Mouse (Mus musculus): ENCODE measurements at regions not wholly inside any gene's neighbourhood (a gene's known extent, or its start where the extent isn't known, plus 50 kb on each side); places are given as distances from the start of the nearest gene placed in this dataset.

DNA sequence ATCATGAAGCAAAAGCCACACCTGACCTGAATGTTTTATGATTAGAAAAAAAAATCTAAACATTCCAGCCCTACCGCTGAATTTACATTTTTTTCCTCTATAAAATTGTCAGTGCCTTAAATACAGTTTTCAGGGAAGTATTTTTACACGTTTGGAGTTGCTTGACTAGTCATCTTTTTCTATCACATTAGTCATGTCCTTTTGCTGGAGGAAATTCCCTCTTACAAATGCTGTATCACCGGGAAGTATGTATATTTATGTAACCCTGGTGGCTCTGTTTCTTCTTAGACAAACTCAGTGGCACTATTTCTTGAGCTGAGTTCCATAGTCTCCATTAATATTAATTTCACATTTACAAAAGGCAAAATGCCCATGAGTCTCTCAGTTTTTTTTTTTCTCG, 1122.7 kb upstream of the Zeb2 start:
- H3K27ac ChIP-seq (ENCODE audit: control insufficient read depth, low read depth, low read length), result no peak overlapping the region
- no peak for DNase-seq (ENCODE audit: low read depth, low spot score)
- H3K9me3 ChIP-seq (replicated peaks; ENCODE audit: insufficient read depth, low read length), result no peaks in the 10 kb centered on the region
- H3K4me1 ChIP-seq (ENCODE audit: control insufficient read depth in 1 of 2, insufficient read depth in 2 of 2, low read length in 2 of 2), result peaks cover 0 to 4% of the 10 kb centered on the region in 2 experiments; a peak in 2 of 4 replicates
- H3K4me3 ChIP-seq (ENCODE audit: control insufficient read depth in 1 of 2, insufficient read depth in 1 of 2, low read depth in 2 of 2, low read length in 2 of 2), result no peak overlapping the region
- no peak overlapping the region for H3K9ac ChIP-seq (ENCODE audit: control insufficient read depth, low read depth, low read length, poor library complexity, severe bottlenecking)
- H3K79me2 ChIP-seq (ENCODE audit: control insufficient read depth, insufficient read depth, low read length, poor library complexity), result no peaks in the 10 kb centered on the region
- no peaks in the 10 kb centered on the region for H3K36me3 ChIP-seq (ENCODE audit: control insufficient read depth in 1 of 2, insufficient read depth in 2 of 2, low read length in 2 of 2)
- TF ChIP-seq TAL1 (IDR thresholded peaks at IDR 0.05; ENCODE audit: low read length) (no peak), MYB (IDR thresholded peaks at IDR 0.05; ENCODE audit: low read depth, low read length) (no peak), JUND (IDR thresholded peaks at IDR 0.05; ENCODE audit: low read depth, low read length) (no peak), MEF2A (IDR thresholded peaks at IDR 0.05; ENCODE audit: extremely low read depth, insufficient replicate concordance, low read depth, low read length, poor library complexity, severe bottlenecking) (no peak), ZC3H11A (IDR thresholded peaks at IDR 0.05; ENCODE audit: low read depth, low read length) (no peak), HCFC1 (IDR thresholded peaks at IDR 0.05; ENCODE audit: low read depth, low read length) (no peak), CHD2 (IDR thresholded peaks at IDR 0.05; ENCODE audit: low read length) (no peak), SMC3 (IDR thresholded peaks at IDR 0.05; ENCODE audit: low read depth, low read length) (no peak), TBP (IDR thresholded peaks at IDR 0.05; ENCODE audit: low read depth, low read length) (no peak), MAFK (IDR thresholded peaks at IDR 0.05; ENCODE audit: borderline replicate concordance, low read depth, low read length) (no peak), MAZ (IDR thresholded peaks at IDR 0.05; ENCODE audit: low read depth, low read length) (no peak), ZKSCAN1 (IDR thresholded peaks at IDR 0.05; ENCODE audit: low read depth, low read length) (no peak), ETS1 (IDR thresholded peaks at IDR 0.05; ENCODE audit: low read depth, low read length) (no peak), CHD1 (IDR thresholded peaks at IDR 0.05; ENCODE audit: low read depth, low read length) (no peak), CTCF (IDR thresholded peaks at IDR 0.05 in 2 of 3, conservative IDR thresholded peaks at IDR 0.05 in 1 of 3; ENCODE audit: control insufficient read depth in 1 of 3, insufficient read depth in 1 of 3, low read depth in 2 of 3, low read length in 3 of 3, poor library complexity in 1 of 3, severe bottlenecking in 1 of 3) (no peak), USF1 (IDR thresholded peaks at IDR 0.05; ENCODE audit: low read depth, low read length) (no peak), POLR2A (IDR thresholded peaks at IDR 0.05; ENCODE audit: control insufficient read depth in 1 of 2, insufficient read depth in 1 of 2, low read depth in 1 of 2, low read length in 2 of 2, poor library complexity in 1 of 2) (no peak)
- no peaks in the 10 kb centered on the region for H3K27me3 ChIP-seq (ENCODE audit: control insufficient read depth in 1 of 2, insufficient read depth in 2 of 2, low read length in 2 of 2)

DNA sequence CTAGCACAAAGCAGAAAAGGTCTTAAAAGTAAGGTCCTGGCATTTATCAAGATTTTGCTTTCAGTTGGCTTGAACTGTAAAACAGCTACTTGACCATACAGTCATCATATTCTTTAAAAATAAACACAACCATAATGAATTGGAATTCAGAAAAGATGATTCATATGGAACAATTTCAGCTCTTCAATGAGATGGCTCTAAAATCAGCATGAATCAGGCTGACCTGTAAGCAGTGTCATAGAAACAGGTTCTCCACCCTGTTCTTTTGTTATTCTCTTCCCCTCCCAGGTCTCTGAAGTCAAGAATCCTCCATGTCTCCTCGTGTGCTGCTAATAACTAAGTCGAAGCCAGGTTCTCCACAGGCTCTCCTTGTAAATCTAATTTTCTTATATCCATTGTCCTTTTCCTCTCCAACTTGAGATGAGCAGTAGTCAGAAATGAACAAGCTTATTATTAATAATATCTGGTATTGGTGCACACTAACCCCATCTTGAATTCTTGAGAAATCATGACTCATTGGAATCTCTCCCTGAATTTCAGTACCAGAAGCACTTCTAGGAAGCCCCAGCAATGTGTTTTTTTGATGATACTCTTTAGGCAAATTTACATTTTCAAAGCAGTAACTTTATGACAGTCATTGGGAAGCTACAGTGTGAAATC, 1113.7 kb upstream of the Zeb2 start:
- H3K27ac ChIP-seq (ENCODE audit: control insufficient read depth, low read depth, low read length), result no peak overlapping the region
- H3K4me1 ChIP-seq (ENCODE audit: control insufficient read depth in 1 of 2, insufficient read depth in 2 of 2, low read length in 2 of 2), result no peaks in the 10 kb centered on the region
- H3K36me3 ChIP-seq (ENCODE audit: control insufficient read depth in 1 of 2, insufficient read depth in 2 of 2, low read length in 2 of 2), result no peaks in the 10 kb centered on the region
- no peaks in the 10 kb centered on the region for H3K79me2 ChIP-seq (ENCODE audit: control insufficient read depth, insufficient read depth, low read length, poor library complexity)
- H3K9ac ChIP-seq (ENCODE audit: control insufficient read depth, low read depth, low read length, poor library complexity, severe bottlenecking), result no peak overlapping the region
- no peaks in the 10 kb centered on the region for H3K9me3 ChIP-seq (replicated peaks; ENCODE audit: insufficient read depth, low read length)
- no peak overlapping the region for H3K4me3 ChIP-seq (ENCODE audit: control insufficient read depth in 1 of 2, insufficient read depth in 1 of 2, low read depth in 2 of 2, low read length in 2 of 2)
- DNase-seq (ENCODE audit: low read depth, low spot score), result no peak
- H3K27me3 ChIP-seq (ENCODE audit: control insufficient read depth in 1 of 2, insufficient read depth in 2 of 2, low read length in 2 of 2), result no peaks in the 10 kb centered on the region
- TF ChIP-seq ZNF384 (IDR thresholded peaks at IDR 0.05; ENCODE audit: low read depth, low read length) (no peak), RCOR1 (IDR thresholded peaks at IDR 0.05; ENCODE audit: low read depth, low read length) (no peak), MAFK (IDR thresholded peaks at IDR 0.05; ENCODE audit: borderline replicate concordance, low read depth, low read length) (no peak), GABPA (IDR thresholded peaks at IDR 0.05; ENCODE audit: low read depth, low read length) (no peak), ZMIZ1 (IDR thresholded peaks at IDR 0.05; ENCODE audit: low read depth, low read length) (no peak), USF1 (IDR thresholded peaks at IDR 0.05; ENCODE audit: low read depth, low read length) (no peak), POLR2AphosphoS2 (IDR thresholded peaks at IDR 0.05; ENCODE audit: low read length) (no peak), POLR2A (IDR thresholded peaks at IDR 0.05; ENCODE audit: control insufficient read depth in 1 of 2, insufficient read depth in 1 of 2, low read depth in 1 of 2, low read length in 2 of 2, poor library complexity in 1 of 2) (no peak), MEF2A (IDR thresholded peaks at IDR 0.05; ENCODE audit: extremely low read depth, insufficient replicate concordance, low read depth, low read length, poor library complexity, severe bottlenecking) (no peak), ETS1 (IDR thresholded peaks at IDR 0.05; ENCODE audit: low read depth, low read length) (no peak), TBP (IDR thresholded peaks at IDR 0.05; ENCODE audit: low read depth, low read length) (no peak), TCF12 (IDR thresholded peaks at IDR 0.05; ENCODE audit: low read depth, low read length) (no peak), RAD21 (IDR thresholded peaks at IDR 0.05; ENCODE audit: low read depth, low read length) (no peak), KAT2A (conservative IDR thresholded peaks at IDR 0.05; ENCODE audit: low read depth, low read length) (no peak), UBTF (IDR thresholded peaks at IDR 0.05; ENCODE audit: borderline replicate concordance, insufficient read depth, low read depth, low read length) (no peak), NRF1 (IDR thresholded peaks at IDR 0.05; ENCODE audit: insufficient read depth, low read depth, low read length, poor library complexity, severe bottlenecking) (no peak), EP300 (IDR thresholded peaks at IDR 0.05; ENCODE audit: low read depth in 1 of 2, low read length in 2 of 2) (no peak)
